Mouse (Mus musculus) gastrocnemius, adult 2 months (tissue): ENCODE results near the gene Pspc1. TPM values are rescaled to one million over a fixed set of nuclear protein-coding genes. Genes with fewer than 3 reads are reported as not detected.
A peak's percentile ranks its signal among the peaks of the same experiment; 100 is the strongest.
"Not testable (repeated sequence)": the region's sequence is repeated elsewhere in the genome, so short reads cannot be mapped to it uniquely, and the experiment has no call there.

Source experiments
- DNase-seq: peaks from one replicate; pipeline ENCODE4 v3.0.0; 2022
- H3K27ac ChIP-seq: fragments of 200-600 bp; 2 replicates; pipeline ENCODE4 v1.8.1; 2022; ENCODE audit warnings: mild to moderate bottlenecking
- H3K4me3 ChIP-seq: fragments of 200-600 bp; 2 replicates; pipeline ENCODE4 v1.8.1; 2022; ENCODE audit warnings: mild to moderate bottlenecking, moderate library complexity
- CTCF ChIP-seq: fragments of 200-600 bp; IDR thresholded peaks from 2 replicates; pipeline ENCODE4 v1.8.1; 2022; ENCODE audit warnings: antibody characterized with exemption, mild to moderate bottlenecking, moderate library complexity
- intact Hi-C: fragments of 180-260 bp; cut with DNase I; formaldehyde crosslinking; loops from one replicate; pipeline ENCODE4 v1.15.1; 2025
- long read RNA-seq, 2 experiments: library from polyadenylated mRNA; stranded (forward); transcript quantifications; one replicate each; pipeline ENCODE4 v2.0.0; 2021
- total RNA-seq, 2 experiments: library from RNA; stranded (reverse); gene quantifications; 2 replicates each; pipeline ENCODE4 v1.2.3; 2021

Pspc1 gene
- 10 to 100 TPM in 1 of 2 experiments, 1 to 10 TPM in 1; 9.5 to 12.1 TPM for total RNA-seq
- long read RNA-seq, experiment 1, full-length matches to known transcripts, result 2 of 5 reads
- long read RNA-seq, experiment 1, partial matches to known transcripts, result 0 of 5 reads
- long read RNA-seq, experiment 1, other reads (novel, unspliced or antisense), result 3 of 5 reads
- long read RNA-seq, experiment 2, full-length matches to known transcripts, result 1 of 2 reads
- long read RNA-seq, experiment 2, partial matches to known transcripts, result 0 of 2 reads
- long read RNA-seq, experiment 2, other reads (novel, unspliced or antisense), result 1 of 2 reads

DNA sequence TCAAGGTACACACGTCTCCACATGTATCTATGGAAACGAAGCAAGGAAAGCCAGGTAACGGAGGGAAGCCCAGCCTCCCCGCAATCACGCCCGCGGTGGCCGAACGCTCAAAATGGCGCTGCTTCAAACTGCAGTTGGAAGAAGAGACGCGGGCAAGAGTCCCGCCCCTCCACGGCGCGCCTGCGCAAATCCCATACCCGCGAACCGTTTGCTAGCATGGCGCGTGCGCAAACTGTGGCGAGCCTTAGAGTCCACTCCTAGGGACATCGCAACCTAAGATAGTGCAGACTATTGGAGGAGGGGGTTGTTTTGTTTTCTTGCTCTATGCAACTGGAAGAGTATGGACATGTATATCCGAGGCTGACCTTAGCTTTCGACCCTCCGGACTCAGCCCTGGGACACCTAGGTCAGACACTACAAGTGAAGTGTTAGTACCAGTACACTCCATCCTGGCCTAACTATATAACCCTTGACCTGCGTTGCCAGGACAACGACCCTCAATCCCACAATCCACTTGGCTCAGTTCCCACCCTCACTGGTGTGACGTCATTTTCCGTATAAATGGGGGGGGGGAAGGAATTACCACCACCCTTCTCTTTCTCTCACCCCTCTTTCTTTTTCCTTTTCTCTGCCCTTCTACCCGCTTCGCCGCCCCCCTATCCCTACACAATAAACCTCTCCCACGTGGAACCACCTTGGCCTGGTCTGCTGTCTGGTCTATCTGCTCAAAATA, at the start of gene Pspc1:
TSS of gene Pspc1 (minus strand) at position 117 of the 733 bp plus-strand sequence.
- intact Hi-C loops, result loop anchor here (2.0 to 10.0 kb wide), 3 partner anchors 30 to 204 kb away; partner anchors contain the start of genes Cenpj, Mphosph8 and Parp4
- Histone ChIP-seq H3K27ac (peak within 1 kb of the TSS; percentile 95), H3K4me3 (peak within 1 kb of the TSS; percentile 85)
- no peak for TF ChIP-seq CTCF
- peak; percentile 98 for DNase-seq

GRCm38 (mm10) chr14:56824562-56824961, 46.4 kb upstream of the Pspc1 start:
- TF ChIP-seq CTCF, result peak; percentile 52
- no peak overlapping the region for H3K4me3 ChIP-seq
- no peak overlapping the region for H3K27ac ChIP-seq
- no peak for DNase-seq
- intact Hi-C loops, result no loop called here

DNA sequence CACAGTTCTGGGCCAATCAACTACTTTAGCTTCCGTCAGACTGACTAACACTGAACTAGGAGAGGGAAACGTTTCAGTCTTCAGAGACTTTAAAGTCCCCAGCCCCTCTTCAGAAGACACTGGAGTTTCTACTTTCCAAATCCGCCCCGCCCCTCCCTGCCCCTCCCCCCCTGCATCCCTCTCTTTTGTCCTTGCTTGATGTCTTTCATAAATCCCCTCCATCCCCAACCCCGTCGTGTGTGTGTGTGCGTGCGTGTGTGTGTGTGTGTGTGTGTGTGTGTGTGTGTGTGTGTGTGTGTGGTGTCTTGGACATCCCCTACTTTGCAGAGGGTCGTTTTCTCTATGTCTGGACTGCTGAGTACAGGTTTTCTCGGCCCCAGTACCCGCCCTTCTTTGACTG, 39.5 kb upstream of the Pspc1 start:
- no peak for TF ChIP-seq CTCF
- Histone ChIP-seq H3K4me3 (no peak overlapping the region), H3K27ac (no peak overlapping the region)
- intact Hi-C loops, result no loop called here
- no peak for DNase-seq

GRCm38 (mm10) chr14:56817131-56817530, 39.0 kb upstream of the Pspc1 start:
- intact Hi-C loops, result no loop called here

DNA sequence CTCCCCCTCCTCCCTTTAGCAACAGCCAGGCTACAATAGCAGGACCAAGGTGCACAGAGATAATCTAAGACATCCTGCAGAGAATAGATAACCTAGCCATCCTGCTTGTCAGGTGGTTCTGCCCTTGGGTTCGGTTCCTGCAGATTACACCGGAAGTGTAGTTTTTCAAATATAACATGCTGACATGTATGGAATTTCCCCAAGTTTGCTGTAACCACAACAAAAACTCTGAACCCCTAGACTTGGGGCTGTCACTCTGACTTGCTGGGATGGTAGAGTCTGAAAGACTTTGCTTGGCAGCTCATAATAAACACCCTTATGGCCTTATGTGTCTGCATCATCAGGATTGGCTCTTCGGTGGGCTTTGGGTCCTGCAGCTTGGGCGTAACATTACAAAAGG, 38.4 kb upstream of the Pspc1 start:
- no peak for DNase-seq
- TF ChIP-seq CTCF, result no peak
- no peak overlapping the region for H3K27ac ChIP-seq
- intact Hi-C loops, result no loop called here
- no peak overlapping the region for H3K4me3 ChIP-seq

More at GRCm38 (mm10) chr14:56817131-56817530, 39.0 kb upstream of the Pspc1 start:
- TF ChIP-seq CTCF, result no peak
- Histone ChIP-seq H3K4me3 (no peak overlapping the region), H3K27ac (no peak overlapping the region)
- no peak for DNase-seq

DNA sequence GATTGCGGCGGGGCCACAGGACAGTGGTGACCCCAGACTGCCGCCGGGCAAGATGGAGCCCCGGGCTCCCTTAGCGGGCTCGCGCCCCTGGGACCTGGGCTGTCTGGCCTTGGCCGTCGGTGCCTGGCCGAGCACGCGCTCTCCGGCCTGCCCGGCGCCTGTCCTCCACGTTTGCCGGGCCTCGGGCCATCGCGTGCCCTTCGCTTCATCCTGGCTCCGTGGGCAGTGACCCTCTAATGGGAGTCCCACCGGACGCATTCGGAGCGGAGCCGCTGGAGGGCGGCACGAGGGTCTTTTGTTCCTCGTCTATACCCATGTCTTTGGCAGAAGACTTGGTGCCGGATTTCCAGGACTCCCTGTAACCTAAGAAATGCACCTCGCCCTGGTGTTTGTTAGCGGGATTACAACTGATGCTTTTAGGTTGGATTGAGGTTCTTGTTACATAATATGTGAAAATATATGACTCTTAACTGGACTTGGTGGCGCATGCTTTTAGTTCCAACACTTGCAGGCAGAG, 34.5 kb upstream of the Pspc1 start:
- intact Hi-C loops, result loop anchor here (2.0 kb wide), 1 partner anchor 74 kb away; the partner anchor contains the start of gene Zmym2
- DNase-seq, result peak; percentile 71
- peak overlapping the region; percentile 87 for H3K4me3 ChIP-seq
- peak; percentile 68 for TF ChIP-seq CTCF
- peak overlapping the region; percentile 96 for H3K27ac ChIP-seq

- peak; percentile 95 for DNase-seq
- Histone ChIP-seq H3K4me3 (peak within 1 kb of the TSS; percentile 87), H3K27ac (peak within 1 kb of the TSS; percentile 96)
- intact Hi-C loops, result loop anchor here (2.0 kb wide), 1 partner anchor 75 kb away; the partner anchor contains the start of gene Zmym2
Observed at GRCm38 (mm10) chr14:56811701-56812339, 33.7 kb upstream of the Pspc1 start, which contains the start of gene Zmym5. Gene Zmym5, minus strand, starts transcription at chr14:56811716.

DNA sequence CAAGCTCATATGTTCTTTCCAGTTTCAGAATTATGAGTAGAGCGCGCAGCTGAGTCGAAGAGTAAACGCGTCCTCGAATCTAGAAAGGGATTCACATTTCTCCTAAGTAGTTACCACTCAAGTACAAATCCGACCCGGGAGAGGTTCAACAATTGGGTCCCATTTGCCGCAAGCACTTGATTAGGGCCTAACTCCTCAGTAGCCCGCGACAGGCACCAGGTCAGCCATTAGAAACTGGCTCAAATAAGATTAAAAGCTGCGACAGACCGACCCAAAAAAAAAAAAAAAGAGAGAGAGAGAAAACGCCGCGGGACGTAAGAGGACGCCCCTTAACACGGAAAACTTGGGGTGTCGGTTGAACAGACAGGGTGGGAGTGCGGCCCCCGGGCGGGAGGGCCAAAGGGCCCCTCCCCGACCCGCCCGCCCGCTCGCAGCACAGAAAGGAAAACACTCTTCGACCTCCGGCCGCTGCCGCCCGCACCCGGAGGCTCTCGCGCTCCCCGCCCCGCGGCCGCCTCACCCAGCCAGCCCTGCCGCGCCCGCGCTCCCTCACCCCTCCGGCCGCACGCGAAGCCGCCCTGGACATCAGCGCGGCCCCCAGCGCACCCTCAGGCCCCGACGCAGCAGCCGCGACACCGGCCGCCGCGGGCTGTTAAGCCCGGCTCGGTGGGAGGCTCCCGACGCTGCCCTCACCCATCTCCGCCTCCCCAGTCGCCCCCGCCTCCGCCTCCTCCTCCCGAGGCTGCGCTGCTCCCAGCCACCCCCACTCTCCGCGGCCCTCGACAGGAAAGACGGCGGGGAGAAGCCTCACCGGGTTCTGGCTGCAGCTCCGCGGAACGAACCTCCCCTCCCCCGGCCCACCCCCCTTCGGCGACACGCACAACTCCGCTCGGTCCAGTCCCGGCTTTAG, 32.9 kb upstream of the Pspc1 start:
- peak overlapping the region; percentile 94 for H3K27ac ChIP-seq
- H3K4me3 ChIP-seq, result peak overlapping the region; percentile 86
- intact Hi-C loops, result not testable (repeated sequence)
- DNase-seq, result peak; percentile 67

GRCm38 (mm10) chr14:56793243-56793642, 15.1 kb upstream of the Pspc1 start:
- peak; percentile 52 for DNase-seq
- intact Hi-C loops, result loop anchor here (5.0 to 10.0 kb wide), 3 partner anchors 111 to 196 kb away; no protein-coding TSS in a partner anchor
- no peak overlapping the region for H3K4me3 ChIP-seq
- no peak overlapping the region for H3K27ac ChIP-seq
- TF ChIP-seq CTCF, result peak; percentile 55

GRCm38 (mm10) chr14:56784575-56784974, 6.5 kb upstream of the Pspc1 start:
- no peak for TF ChIP-seq CTCF
- intact Hi-C loops, result no loop called here

GRCm38 (mm10) chr14:56778933-56779300, 801 bp upstream of the Pspc1 start:
- no peak for DNase-seq
- intact Hi-C loops, result loop anchor here (2.0 to 10.0 kb wide), 3 partner anchors 30 to 204 kb away; partner anchors contain the start of genes Cenpj, Mphosph8 and Parp4

More at GRCm38 (mm10) chr14:56784575-56784974, 6.5 kb upstream of the Pspc1 start:
- Histone ChIP-seq H3K4me3 (no peak overlapping the region), H3K27ac (no peak overlapping the region)
- DNase-seq, result no peak

More at GRCm38 (mm10) chr14:56778933-56779300, 801 bp upstream of the Pspc1 start:
- no peak for TF ChIP-seq CTCF
- Histone ChIP-seq H3K27ac (peak overlapping the region; percentile 95), H3K4me3 (peak overlapping the region; percentile 85)
